Mouse (Mus musculus) gastrocnemius, postnatal 4 days (tissue): ENCODE data around the gene Il4. TPM values are rescaled to one million over a fixed set of nuclear protein-coding genes. Genes with fewer than 3 reads are reported as not detected.

Experiments used
- DNase-seq, 2 experiments: peaks; one replicate each; pipeline ENCODE4 v3.0.0; 2021 to 2022; ENCODE audit warnings: low spot score in 2 of 2, mixed read lengths in 2 of 2
- total RNA-seq, 2 experiments: library from RNA; stranded (reverse); gene quantifications; 2 replicates each; pipeline ENCODE4 v1.2.3; 2021

Il4 gene
- total RNA-seq, 2 experiments from 2014 or later, result 0.65 TPM; not detected in 1

- no peak for DNase-seq
Observed at GRCm38 (mm10) chr11:53626802-53627373, 8.4 kb upstream of the Il4 start.

DNA sequence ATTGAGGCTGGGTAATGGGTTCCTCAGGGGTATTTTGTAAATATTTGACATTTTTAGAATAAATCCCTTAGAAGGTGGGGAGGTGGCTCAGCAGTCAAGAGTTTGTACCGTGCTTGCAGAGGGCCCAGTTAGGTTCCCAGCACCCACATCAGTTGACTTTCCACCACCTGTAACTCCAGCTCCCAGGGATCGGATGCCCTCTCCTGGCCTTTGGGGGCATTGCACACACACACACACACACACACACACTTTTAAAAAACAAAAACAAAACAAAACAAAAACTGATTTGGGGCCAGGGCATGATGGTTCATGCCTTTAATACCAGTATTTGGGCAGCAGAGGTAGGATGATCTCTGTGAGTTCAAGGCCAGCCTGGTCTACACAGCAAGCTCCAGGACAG is 5.7 kb upstream of the Il4 start:
- no peak for DNase-seq

- no peak for DNase-seq
Observed at GRCm38 (mm10) chr11:53623573-53623972, 5.1 kb upstream of the Il4 start.

GRCm38 (mm10) chr11:53622440-53622806 is 4.0 kb upstream of the Il4 start:
- no peak for DNase-seq

DNA sequence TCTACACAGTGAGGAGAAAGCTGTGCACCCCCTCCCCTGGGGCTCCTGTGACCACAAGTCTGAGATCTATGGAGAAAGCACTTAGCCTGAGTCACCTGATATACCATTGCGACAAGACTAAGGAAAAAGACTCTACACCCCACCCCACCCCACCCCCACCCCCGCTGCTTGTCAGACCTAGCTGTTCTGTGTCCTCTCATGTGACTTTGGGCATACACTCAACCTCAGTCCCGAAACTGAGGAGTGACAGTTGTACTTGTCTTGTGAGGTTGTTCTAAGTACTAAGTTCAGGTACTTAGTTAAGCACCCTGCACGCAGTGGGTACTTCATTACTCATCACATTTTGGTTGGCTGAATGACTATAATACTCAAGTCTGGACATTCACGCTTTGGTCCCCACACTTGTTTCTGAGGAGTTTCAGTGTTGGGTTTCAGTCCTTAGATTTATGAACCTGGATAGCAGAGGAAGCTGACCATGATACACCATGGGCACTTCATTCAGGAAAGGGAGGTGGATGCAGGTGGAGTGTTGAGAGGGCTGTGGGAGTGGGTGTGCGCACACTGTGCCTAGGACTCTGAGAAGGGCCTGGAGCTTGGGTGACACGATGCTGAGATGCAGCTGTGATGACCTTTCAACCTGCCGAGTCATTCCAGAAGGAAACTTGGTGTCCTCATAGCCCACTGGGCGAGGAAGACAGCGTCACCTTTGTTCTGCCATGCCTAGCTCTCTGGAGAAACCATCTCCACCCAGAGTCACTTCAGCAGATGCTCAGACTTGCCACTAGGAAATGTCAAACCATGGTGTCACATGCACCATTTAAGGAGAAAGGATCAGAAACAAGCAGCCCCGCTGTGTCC is 3.3 kb upstream of the Il4 start:
- no peak for DNase-seq

- DNase-seq, result no peak
Observed at GRCm38 (mm10) chr11:53620094-53620493, 1.6 kb upstream of the Il4 start.

DNA sequence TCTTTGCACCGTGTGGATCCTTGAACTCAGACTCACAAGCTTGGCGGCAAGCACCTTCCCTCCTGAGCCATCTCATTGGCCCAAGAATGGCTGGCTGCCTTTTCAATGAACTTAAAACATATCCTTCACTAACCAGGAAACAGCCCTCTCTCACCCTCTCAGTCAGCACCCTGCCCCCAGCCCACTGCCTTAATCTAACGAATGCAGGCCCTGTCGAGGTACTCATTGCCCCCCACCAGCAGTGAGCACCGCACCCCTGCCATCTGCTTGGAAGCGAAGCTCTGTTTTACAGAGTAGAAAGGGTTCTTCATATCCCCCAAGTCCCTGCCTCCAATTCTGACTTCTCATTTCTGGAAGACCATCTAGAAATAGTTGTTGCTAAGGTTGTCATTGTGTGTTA is 959 bp upstream of the Il4 start:
- DNase-seq, result no peak

GRCm38 (mm10) chr11:53617562-53618109 is 833 bp downstream of the Il4 start:
- no peak for DNase-seq

DNA sequence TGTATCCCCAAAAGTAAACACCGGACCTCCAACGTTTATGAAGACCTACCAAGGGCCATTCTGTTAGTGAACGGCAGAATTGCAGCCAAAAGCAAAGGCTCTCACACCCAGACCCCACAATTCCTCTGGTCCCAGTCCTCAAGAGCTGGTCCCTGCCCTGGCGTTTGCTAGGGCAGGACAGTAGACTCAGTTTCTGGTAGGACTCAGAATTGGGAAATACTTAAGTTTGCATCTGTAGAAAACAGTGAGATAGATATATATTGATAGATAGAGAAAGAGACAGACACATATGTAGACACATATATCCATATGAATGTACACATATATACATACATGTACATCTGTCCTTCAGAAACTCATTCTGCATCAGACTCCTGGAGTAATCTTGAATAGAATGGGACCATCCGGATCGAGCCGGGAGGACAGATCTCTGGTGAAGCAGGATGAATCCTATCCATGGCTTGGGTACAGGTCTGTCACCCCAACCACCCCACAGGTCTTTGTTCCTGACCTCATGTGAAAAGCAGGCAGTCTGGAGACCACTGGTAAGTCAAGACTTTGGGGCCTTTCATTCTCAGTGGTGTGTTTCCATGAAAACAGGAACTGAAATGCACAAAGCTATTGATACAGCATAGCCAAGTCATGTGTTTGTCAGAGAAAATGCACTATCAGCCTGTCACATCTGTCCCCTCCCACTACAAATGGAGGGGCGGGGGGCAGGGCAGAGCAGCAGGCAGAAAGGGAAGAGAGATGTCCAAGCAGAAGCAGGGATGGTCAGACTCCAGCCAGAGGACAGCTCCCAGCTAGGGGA is 1.5 kb downstream of the Il4 start:
- no peak for DNase-seq

GRCm38 (mm10) chr11:53615575-53615974 is 2.9 kb downstream of the Il4 start:
- no peak for DNase-seq

- DNase-seq, result no peak
Observed at GRCm38 (mm10) chr11:53615172-53615571, 3.3 kb downstream of the Il4 start.

- DNase-seq, result no peak
Observed at GRCm38 (mm10) chr11:53609672-53610071, 8.8 kb downstream of the Il4 start.

GRCm38 (mm10) chr11:53609231-53609630 is 9.2 kb downstream of the Il4 start:
- no peak for DNase-seq

GRCm38 (mm10) chr11:53605609-53606008 is 12.9 kb downstream of the Il4 start:
- DNase-seq, result no peak

DNA sequence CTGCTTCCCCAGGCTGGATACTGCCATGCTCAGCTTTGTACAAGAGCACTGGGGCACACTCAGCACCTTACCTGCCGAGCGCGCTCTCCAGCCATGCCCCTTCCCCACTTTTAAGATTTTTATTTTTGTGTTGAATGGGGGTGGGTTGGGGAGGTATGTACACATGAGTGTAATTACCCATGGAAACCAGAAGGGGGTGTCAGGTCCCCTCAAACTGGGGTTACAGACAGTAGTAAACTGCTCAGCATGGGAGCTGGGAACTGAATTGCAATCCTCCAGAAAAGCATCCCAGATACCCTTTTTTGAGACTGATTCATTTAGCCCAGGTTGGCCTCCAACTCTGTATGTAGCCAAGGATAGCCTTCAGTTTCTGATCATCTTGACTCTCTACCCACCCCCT is 13.5 kb downstream of the Il4 start:
- no peak for DNase-seq

- no peak for DNase-seq
Observed at GRCm38 (mm10) chr11:53591116-53591515, 27.4 kb downstream of the Il4 start.

DNA sequence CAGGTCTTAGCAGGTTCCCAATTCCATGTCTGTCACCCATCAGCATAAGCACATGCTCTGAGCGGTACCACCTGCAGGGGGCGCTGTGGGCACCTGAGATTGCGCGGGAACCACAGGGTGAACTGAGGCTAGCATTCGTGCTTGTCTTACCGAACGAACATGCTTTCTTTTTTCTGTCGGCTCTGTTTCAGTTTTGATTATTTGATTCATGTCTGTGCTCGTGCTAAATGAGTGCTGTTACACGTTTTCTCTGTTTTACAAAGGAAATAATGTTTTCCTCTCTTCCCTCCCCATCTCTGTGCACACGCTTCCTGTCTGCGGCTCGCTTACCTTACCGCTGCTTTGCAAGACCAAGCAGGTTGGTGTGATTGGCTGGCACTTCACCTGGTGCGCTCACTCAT is 28.1 kb downstream of the Il4 start:
- DNase-seq, result peak in 1 of 2 experiments; percentile 19

DNA sequence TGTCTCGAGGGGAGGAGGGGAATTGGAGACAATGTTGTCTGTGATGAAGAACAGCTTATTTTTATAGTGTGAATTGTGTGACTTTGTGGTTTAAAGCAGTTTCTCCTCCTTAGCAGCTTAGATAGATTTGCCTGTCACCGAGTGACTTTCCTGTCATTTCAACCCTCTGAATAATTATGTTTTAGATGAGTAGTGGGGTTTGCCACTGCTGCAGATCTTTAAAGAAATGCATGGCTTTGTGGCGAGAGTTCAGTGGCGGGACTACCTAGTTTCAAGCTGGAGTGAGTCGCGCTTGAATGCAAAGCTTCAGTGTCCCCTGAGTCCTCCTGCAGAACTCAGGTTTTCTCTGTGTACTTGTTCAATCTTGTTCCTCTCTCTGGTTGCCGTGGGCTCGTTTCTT is 30.2 kb downstream of the Il4 start:
- DNase-seq, result no peak

GRCm38 (mm10) chr11:53585510-53585909 is 33.0 kb downstream of the Il4 start:
- no peak for DNase-seq

DNA sequence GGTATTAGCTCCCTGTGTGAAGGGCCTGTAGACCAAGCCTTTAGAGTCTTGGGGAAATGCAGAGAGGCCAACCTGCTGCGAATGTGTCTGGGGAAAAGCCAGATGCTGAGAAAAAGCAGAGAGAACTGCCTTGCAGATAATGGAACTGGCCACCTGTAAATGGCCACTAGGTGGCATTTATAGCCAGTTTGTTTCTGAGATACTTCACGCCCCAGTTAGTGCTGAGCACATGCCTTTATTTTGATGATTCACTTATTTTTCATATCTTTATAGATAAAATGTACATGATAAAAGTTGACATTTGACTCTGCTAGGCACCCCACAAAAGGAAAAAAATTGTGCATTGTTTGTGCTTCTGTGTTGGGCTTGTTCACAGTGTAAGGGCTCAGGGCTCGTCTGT is 33.6 kb downstream of the Il4 start:
- no peak for DNase-seq

- DNase-seq, result no peak
Observed at GRCm38 (mm10) chr11:53583151-53583550, 35.3 kb downstream of the Il4 start.

DNA sequence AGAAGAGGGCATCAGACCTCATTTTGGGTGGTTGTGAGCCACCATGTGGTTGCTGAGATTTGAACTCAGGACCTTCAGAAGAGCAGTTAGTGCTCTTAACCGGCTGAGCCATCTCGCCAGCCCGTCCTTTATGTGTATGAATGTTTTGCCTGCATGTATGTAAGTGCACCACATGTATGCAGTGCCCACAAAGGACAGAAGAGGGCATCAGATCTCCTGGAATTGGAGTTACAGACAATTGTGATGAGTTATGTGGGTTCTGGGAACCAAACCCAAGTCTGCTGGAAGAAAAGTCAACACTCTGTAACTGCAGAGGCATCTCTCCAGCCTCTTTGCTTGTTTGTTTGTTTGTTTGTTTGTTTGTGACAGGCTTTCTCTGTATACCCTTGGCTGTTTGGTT is 37.9 kb downstream of the Il4 start:
- no peak for DNase-seq
